Mouse (Mus musculus): Measurements from ENCODE around the gene Fbxw2.

DNA sequence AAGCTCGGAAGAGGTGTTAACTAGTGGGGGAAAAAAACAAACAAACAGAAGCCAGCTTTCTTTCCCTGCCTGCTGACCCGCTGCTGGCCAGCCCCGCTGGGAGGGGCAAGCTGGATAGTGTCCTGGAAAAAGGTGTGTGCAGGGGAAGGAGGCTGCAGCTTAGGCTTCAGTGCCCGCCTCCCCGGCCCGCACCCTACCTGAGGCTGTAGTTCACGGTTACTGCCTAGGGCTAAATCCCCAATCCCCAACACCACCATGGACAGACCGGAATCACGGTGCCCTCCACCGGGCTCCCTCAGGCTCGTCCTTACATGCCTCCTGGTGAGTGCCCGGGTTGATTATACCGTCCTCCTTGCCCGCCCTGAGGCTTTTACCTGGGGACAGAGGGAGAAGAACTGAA is 48.2 kb upstream of the Fbxw2 start, which contains the start of gene Cutal:
- no peak for TF ChIP-seq CTCF (IDR thresholded peaks at IDR 0.05; ENCODE audit: control insufficient read depth, insufficient read depth, insufficient replicate concordance, low read depth, low read length)
- TF ChIP-seq POLR2A (IDR thresholded peaks at IDR 0.05; ENCODE audit: control insufficient read depth, low read depth, low read length) = no peak
